Mouse (Mus musculus) 3134 (cell line): ENCODE data around the gene Ahcyl2.

Source experiments
- DNase-seq: peaks from one replicate; pipeline ENCODE4 v3.0.0-alpha.2; 2011; ENCODE audit warnings: low spot score; ENCODE audit not compliant: insufficient read length; ENCODE audit errors: extremely low read depth

Gene Ahcyl2

DNA sequence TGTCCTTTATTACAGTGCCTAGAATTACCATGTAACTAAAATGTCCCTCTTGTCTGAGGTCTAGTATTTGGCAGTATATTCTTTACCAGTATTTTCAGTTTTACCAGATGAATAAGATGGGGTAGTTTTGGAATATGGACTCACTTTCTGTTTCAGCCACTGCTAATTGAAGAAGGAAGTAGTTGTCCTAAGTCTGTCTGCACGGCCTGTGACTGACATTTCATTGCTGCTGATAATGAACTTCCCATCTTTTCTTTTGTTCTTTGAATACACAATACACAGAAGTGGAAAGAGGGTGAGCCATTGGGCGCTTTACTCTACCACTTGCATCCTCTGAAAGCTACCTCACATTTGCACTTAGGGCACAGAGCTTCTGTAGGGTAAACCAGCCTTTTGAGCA lies 134.4 kb downstream of the Ahcyl2 start:
- no peak for DNase-seq

DNA sequence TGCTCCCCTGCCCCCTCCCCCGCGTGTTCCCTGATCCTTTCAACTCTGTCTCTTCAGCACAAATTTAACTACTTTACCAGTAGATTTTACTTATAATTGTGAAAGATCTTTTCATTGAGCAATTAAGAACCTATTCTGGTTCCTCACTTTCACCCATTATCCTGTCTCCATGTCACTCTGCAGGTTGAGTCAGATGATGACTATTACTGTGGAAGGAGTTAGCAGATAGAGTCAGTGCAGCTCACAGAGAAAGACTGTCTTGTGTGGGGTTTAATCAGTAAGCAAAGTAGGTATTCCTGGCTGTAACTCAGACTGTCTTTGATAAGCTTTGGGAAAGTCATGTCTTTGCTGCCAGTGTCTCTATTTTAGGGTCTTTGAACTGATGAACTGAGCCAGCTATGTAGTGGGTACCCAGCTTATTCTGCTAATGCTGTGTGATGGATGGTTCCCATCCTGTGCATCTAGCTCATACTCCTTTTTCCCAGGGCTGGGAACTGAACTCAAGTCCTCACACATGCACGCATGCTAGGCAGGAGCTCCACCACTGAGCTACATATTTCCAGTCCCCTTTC lies 135.6 kb downstream of the Ahcyl2 start:
- DNase-seq, result no peak

DNA sequence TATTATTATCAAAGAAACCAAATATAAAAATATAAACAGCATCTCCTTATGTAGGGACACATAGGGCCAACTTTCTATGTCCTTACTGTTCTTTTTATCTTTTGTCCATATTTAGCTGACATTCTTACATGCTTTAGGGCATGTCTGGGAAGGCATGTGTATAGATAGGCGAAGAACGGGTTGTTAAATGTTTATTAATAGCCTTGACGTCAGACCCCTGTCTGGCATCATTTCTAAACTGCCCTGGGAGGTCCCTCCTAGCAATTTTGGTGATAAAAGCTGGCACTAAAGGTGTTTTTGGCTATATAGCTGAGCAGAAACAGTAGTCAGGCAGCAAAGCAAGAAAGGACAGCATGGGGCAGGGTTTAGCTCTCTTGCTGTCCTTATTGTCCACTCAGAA lies 136.5 kb downstream of the Ahcyl2 start:
- no peak for DNase-seq

DNA sequence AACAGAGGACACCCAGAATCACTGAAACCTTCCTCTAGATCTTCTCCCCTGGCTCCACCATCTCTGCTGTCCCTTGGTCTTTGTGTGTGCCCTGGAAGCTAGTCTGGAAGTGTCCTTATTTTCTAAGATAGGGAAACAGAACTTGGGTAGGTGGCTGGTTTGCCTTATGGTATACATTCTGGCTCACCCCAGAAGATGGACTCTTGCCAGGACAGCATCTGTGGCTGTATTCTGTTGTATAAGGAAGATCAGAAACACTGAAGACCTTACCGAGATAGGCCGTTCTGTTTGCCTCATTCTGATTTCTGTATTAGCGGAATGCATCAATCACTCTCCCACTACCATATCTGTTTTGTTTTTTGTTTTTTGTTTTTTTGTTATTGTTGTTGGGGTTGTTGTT lies 142.8 kb downstream of the Ahcyl2 start:
- no peak for DNase-seq

DNA sequence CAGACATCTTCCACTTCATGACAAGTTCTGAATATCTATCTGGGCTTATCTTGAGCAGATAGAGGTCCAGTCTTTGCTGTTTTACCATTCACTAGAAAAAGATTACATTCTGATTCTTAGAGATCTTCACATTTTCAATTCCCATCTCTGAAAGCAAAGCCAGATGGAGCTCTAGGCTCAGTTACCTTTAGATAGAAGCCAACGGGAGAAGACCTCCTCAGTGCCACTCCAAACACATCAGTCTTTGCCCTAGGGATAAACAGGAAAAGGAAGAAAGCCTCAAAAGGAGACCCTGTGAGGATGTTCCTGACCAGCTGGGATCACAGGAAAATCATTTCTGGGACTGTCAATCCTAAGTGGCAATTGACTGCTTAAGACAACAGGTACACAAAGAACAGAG lies 145.9 kb downstream of the Ahcyl2 start:
- no peak for DNase-seq

DNA sequence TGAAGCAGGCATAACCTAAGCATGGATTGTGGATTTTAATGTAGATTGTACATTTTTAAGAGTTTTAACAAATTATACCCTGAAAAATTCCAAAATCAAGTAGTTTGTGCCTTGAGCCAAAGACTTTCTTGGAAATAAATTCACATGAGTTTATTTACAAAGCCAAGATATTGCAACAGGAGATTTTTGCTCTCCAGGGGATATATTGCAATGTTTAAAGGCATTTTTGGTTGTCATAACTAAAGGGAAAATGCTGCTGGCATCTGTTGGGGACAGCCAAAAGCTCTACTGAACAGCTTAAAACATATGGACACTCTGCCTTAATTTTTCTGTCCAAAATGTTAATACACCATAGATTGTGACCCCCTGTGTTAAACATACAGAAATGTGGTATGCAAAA lies 146.3 kb downstream of the Ahcyl2 start:
- DNase-seq, result no peak

DNA sequence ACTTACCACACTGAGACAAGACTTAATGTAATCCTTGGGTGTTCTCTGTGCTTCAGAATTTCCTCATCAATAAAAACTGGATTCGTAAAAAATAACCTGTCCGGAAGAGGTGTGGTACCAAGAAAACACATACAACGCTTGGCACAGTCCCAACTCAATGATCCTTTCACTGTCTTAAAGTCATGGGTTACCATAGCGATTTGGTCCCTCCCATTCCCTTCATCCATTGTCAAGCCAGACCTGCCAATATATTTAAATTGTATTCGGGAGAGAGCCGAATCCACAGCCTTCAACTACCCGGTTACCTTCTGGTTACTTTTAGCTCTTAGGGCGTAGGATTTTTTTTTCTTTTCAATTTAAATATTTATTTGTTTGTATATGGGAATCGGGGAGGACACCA lies 148.0 kb downstream of the Ahcyl2 start:
- DNase-seq, result no peak

DNA sequence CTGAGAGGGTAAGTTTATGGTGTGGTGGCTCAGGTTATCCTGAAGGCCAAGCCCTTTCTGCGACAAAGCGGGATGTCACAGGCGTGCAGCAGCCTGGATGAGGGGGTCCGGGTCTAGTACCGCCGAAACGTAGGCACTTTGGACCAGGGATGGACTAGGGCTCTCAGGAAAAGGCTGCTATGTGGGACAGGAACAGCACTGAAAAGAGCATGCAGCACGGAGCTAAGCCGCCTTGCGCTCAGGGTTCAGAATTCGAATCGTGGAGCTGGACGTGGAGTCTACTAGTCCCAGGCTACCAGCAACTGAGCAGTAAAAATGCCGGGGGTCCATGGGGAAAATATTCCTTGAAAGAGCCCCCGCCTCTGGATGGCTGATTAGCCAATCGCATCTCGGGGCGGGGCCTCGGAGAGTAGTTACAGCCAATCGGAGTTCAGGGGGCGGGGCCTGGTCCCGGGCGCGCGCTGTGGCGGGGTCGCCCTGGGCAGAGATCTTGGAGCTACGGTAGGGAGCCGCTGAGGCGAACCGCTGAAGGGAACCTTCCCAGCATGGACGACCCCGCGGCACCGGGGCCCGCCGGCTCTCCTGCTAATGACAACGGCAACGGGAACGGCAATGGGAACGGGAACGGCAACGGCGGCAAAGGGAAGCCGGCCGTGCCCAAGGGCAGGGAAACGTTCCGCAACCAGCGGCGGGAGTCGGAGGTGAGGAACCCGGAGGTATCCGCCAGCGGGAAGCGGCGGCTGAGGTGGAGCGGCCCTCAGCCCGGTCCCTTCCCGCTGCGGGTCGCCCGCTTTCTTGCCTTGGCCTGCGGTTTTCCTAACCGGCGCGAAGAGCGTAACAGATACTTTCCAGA lies 148.9 kb downstream of the Ahcyl2 start, which contains the start of gene Strip2:
TSS of gene Strip2 (plus strand) at position 483 of the 853 bp plus-strand sequence.
- no peak for DNase-seq

DNA sequence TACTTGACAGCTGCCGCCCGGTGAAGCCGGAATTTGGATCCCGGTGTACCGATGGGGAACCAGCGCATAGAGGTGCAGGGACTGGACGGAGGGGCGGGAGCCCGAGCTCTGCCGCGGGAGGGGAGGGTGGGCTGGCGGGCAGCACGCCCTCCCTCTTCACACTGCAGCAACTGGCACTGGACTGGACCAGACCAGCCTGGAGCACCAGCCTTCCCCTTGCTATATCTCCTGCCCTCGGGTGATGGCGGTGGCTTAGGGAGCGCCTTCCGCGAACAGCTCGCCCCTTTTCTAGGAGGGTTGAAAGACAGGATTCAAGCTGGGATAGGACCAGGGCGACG lies 149.5 kb downstream of the Ahcyl2 start:
- DNase-seq, result no peak

DNA sequence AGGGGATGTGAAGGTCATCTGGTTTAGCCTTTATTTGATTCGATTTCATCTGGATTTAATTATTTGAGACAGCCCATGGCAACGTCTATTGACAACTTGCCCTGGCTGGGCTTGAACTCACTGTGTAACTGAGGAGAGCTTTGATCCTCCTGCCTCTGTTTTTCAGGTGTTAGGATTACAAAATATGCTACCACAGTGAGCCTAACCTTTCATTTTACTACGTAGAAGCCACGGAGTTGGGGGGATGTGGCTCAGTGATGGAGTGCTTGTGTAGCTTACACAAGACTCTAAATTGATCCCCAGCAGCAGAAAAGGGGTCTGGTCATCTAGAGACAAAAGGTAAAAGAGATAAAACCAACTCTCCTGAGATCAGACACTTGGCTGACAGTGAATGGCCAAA lies 150.1 kb downstream of the Ahcyl2 start:
- no peak for DNase-seq

DNA sequence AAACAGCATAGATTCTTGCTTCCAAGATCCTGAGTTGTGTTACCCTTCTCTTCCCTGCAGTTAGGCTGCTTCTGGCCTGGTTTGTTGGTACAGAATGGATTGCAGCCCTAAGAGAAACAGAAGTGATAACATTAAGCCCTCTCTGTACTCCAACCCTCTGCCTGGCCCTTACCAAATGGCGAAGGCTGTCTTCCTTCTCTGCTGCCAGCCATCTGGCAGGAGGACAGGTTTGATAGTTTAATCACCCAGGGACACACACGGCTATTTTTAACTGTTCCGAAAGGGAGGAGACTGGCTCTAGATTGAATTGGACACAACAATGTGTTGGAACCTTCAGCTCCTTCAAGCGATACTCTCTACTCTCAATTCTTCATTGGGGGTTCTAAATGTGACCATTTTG lies 155.7 kb downstream of the Ahcyl2 start:
- no peak for DNase-seq

DNA sequence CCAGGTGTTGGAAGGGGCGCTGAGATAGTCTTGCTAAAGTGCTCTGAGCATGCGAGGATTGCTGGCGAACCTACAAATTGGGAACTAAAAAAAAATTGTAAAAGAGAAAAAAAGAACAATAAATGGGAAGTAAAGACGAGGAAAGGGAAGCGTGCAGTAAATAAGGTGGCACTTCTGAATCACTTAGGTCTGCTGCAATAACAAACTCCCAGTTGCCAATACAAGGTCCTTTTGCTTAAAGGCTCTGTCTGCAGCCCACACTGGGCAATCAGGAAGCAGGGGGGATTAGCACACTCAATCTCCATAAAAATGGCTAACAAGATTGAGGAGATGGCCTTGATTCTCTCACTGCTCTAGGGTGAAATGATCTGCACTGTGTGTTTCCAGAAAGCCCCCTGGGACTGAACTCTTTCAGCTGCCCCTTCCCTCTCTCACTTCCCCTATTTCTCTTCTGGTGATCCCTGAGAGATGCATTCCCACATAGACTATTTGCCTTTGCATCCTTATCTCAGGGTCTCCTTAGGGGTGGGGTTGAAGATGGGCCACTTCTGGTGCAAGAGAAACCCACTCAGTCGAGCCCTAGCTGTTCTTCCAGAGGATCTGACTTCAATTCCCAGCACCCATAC lies 157.9 kb downstream of the Ahcyl2 start:
- DNase-seq, result no peak

DNA sequence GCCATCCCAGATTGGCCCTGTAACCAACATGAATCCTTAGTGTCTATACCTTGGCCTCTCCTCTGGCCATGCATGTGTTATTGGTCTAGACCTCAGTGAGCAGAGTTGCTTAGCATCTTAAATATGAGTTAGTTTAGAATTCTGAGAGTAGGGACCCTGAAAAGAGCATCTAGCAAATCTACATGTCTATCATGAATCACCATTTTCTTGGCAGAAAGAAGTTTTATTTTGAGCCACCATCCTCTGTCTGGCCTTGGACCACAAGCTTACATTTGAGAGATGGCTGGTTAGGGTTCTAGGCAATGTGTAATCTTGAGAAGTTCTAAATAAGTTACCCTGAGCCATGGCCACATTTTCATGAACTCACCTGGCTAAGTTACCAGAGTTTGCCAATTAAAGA lies 162.3 kb downstream of the Ahcyl2 start:
- DNase-seq, result no peak

DNA sequence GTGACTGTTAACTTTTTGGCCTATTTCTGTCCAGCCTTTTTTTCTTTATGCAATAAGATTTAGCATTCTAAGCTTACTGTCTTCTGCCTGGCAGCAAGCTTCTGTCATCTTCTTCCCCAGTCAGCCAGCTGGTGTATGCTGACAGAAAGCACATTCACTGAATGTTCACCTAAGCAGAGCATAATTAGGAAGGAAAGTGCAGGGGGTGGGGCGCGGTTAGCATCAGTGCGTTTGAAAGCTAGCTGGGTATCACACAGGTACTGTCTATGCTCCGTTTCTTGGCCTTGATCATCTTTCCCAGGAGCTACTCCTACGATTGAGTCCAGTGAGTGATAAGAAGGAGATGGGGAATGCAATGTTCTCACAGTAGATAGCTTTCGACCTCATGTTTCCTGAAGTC lies 162.9 kb downstream of the Ahcyl2 start:
- DNase-seq, result no peak

DNA sequence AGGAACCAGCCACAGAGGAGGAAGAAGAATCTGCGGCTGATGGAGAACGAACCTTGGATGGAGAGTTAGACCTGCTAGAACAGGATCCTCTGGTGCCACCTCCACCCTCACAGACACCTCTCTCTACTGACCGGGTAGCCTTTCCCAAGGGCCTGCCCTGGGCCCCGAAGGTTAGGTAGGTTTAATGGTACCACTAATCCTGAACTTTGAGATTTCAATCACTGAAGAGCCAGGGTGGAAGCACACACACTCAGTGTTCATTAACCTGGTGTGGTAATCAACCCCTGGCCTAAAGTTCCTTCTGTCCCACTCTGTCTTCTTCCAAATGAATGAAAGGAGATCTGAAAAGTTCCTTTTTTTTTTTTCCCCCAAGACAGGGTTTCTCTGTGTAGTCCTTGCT lies 163.4 kb downstream of the Ahcyl2 start:
- no peak for DNase-seq

DNA sequence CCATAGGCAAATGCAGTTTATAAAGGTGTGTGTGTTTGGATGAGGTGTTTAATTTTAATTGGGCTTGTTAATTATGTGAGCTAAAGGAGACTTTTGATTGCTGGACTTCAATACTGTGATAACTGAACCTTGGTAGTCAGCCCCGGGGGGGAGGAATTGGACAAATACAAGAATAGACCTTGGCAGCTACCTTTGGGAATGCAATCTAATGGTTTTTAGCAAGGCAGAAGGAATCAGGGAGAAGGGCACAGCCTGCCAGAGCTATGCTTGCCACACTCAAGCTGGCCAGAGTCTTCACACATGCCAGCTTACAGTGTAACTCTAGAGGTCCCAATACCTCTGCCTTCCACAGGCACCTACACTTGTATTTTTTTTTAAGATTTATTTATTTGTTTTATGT lies 167.9 kb downstream of the Ahcyl2 start:
- no peak for DNase-seq

DNA sequence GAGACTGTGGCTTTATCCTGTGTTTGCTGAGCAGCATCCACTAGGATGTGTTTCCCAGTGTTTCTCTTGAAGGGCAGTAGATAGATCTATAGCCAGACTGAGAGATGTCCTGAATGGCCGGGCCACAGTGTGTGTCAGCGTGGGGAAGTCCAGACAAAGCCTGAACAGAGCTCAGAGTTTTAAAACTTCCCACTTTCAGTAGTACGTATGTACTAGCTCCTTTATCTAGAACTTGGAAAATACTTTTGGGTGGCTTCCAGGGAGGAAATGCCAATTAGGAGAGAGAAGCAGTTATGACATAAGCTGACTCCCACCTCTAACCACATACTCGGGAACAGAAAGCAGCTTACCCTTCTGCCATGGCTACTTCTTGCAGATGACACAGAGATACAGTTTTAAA lies 172.6 kb downstream of the Ahcyl2 start:
- DNase-seq, result no peak

DNA sequence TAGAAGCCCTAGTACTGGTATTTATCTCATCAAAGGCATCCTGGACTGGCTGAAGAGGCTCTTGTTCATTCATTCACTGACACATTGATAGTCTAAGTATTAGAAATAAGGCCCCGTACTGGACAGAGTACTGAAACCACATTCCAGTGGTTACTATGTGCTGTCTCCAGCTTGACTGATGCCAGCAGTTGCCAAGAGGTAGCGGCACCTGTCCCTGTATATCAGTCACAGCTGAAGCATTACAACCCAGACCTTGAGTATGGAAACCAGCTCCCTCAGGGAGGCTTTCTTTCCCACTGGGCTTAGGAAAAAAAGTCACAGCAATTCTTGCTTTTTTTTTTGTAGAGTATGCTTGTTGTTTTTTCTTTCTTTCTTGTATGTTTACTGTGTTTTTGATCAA lies 173.2 kb downstream of the Ahcyl2 start:
- no peak for DNase-seq

DNA sequence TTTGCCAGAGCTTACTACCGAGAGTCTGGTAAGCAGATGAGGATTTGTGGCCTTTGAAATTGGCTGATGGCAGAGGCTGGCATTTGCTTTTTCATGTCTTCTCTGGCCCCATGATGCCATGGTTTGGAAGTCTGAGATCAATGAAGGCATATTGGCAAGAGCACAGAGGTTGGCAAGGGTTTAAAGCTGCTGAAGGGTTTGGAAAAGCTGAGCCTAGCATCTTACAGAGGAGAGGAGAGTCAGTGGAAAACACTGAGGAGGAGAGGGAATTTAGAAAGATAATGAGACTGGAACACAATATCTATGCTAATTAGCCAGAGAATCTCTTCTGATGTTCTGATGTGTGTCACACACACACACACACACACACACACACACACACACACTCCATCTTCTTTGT lies 176.7 kb downstream of the Ahcyl2 start:
- no peak for DNase-seq

DNA sequence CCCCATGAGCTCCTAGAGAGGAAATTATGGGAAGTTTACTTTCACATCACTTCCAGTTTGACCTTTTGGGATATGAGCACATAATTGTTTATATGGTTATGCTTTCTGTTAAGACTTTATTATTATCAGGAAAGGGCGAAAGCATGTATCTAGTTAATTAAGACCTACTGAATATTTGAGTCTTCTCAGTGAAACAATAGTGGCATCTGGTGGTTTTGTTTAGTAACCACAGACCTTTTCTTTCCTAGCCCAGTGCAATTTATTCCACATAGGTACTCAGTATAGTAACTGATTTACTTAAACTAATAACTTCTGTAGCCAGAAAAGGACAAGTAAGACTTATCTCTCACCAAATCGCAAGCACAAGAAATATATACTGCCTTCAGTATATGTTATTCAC lies 178.8 kb downstream of the Ahcyl2 start:
- DNase-seq, result no peak

DNA sequence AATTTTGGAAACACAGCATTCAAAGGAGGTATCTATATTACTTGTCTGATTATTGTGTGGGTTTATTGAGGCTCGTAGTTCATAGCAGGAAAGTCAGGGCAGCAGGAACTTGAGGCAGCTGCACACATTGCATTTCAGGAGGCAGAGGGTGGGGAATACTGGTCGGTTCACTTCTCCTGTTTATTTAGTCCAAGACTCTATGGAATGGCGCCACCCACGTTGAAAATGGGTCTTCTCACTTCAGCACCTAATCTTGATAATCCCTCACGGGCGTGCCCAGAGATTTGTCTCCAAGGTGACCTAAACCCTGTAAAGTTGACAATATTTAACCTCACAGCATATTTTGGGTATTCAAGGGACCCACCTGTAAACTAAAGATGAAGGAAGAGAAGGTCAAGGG lies 180.0 kb downstream of the Ahcyl2 start:
- DNase-seq, result no peak

DNA sequence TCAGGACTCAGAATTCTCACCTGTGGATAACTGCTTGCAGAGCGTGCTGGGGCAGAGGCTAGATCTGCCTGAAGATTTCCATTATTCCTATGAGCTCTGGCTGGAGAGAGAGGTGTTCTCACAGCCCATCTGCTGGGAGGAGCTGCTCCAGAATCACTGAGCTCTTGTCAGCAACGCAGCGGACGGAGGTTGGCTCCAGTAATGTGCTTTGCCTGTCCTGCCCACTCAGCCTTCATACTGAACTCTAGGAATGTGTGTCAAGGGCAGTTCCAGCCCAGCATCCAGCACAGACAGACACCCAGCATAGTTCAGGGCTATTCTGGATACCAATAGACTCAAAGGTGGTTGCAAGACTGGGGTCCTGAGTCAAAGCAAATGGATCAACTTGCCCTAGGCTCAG lies 188.9 kb downstream of the Ahcyl2 start:
- no peak for DNase-seq
